Mouse (Mus musculus): ENCODE data around the gene Gpr182.
"Not testable (repeated sequence)": the region's sequence is repeated elsewhere in the genome, so short reads cannot be mapped to it uniquely, and the experiment has no call there.

Gene Gpr182

DNA sequence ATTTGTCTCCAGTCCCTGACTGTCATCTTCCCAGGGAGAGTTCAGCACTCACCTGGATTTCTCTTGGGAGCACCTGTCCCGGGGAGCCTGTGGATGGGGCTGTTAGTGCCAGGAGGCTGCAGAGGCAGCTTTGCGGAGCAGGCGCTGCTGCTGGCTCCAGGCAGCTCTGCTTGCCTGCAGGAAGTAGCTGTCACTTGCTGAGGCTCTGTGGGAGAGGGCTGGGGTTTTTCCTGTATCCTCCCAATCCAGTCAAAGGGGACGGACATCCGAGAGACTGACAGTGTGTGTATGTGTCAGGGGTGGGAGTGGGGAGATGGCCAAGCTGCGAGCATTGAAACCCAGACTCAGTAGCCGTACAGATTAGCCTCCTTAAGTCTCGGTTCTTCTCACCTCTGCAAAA, at the start of gene Gpr182:
Gpr182 (minus strand) TSS at position 185 of the 400 bp plus-strand sequence.
- no peak for DNase-seq (ENCODE audit: low spot score)

DNA sequence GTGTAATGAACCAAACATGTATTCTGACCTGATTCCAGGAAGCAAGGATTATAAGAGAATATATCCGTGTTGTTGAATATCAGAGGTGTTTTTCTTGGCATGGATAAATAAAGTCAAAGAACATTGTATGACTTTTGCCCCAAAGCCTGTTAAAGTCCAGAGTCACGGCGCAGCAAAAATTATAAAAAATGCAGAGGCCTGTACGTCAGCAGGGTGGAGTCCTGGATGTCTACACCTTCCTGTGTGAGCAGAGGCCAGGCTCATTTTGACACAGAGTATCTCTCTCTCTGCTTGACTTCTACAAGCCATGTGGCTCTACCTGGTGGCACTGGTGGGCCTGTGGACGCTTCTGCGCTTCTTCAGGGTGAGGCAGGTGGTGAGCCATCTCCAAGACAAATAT, 49.4 kb upstream of the Gpr182 start, which contains the start of gene Rdh16:
Rdh16 (plus strand) TSS at position 262 of the 400 bp plus-strand sequence.
- no peak for DNase-seq (ENCODE audit: low spot score)

DNA sequence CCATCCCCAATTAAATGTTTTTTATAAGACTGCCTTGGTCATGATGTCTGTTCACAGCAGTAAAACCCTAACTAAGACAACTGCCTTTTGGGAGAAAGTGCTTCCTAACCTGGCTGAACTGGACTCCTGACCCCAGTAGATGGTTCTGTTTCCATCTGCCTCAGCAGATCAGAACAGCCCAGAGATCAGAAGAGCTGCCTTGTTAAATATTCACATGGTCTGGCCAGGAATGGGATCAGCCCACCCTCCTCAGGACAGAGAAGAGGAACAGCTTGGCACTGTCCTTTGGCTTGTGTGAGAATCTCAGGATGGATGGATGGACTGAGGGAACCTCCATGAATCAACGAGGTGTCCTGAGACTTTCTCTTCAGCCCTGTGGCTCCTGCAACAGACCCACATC, 47.8 kb upstream of the Gpr182 start:
- no peak for DNase-seq (ENCODE audit: low spot score)

DNA sequence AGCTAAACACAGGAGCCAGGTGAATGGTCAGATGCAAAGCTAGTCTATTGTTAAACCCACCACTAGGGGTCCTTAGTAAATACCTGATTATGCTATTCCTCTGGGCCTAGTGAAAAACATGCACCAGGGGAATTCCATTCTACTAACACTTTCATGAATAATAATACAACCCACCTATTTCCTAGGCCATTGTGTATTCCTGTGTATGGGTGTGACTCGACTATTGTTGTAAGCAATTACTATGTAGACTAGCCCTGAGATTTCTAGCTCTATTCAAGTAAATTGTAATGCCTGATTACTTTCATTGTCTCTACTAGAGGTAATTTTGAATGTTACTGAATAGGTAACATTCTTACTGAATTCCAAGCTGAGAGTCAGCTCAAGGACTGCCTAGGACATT, 33.9 kb upstream of the Gpr182 start:
- DNase-seq (ENCODE audit: low spot score), result not testable (repeated sequence)

DNA sequence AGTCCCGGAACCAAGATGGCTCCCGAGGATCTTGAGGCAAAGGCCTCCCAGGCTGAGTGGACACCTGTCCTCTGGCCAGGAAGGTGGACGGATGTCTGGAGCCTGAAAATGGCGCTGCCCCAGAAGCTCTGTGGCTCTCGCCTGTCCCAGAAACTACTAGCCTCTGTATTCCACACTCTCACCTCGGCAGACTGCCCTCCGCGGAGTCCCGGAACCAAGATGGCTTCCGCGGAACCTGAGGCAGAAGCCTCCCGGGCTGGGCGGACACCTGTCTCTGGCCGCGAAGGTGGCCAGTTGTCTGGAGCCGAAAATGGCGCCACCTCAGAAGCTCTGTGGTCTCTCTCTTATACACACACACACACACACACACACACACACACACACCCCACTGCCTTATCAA, 30.8 kb upstream of the Gpr182 start:
- not testable (repeated sequence) for DNase-seq (ENCODE audit: low spot score)

DNA sequence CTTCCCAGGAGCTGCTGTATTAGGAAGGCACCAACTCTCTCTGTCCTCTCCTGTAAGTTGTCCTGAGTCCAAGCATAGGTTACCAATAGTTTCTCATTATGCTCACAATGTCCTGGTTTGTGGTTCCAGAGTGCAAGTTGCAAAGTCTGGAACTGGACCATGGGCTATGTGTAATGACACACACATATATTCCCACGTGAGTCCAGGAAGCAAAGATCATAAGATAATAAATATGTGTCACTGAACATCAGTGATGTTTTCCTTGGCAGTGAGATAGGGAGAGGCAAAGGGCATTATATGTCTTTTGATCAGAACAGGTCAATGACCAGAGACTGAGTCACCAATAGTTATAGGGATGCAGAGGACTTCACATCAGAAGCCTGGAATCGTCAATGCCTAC, 24.5 kb upstream of the Gpr182 start, which contains the start of gene Rdh9:
Rdh9 (plus strand) TSS at position 376 of the 400 bp plus-strand sequence.
- no peak for DNase-seq (ENCODE audit: low spot score)

DNA sequence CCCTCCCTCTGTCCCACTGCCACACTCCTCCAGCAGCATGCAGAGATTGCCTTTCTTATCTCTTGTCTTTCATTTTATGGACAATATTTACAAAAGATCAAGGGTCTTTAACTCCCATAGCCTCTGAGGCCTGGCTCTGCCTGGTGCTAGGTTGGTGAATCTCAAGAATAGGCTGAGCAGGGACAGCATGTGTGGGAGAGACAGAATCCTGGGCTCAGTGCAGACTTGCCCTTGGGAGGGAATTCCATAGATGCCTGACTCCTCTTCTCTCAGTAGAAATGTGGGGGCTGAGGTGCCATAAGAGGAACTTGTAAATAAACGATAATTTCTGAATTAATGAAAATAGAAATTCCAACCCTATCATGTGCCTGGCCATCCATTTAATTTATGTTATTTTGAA, 15.0 kb upstream of the Gpr182 start:
- no peak for DNase-seq (ENCODE audit: low spot score)

DNA sequence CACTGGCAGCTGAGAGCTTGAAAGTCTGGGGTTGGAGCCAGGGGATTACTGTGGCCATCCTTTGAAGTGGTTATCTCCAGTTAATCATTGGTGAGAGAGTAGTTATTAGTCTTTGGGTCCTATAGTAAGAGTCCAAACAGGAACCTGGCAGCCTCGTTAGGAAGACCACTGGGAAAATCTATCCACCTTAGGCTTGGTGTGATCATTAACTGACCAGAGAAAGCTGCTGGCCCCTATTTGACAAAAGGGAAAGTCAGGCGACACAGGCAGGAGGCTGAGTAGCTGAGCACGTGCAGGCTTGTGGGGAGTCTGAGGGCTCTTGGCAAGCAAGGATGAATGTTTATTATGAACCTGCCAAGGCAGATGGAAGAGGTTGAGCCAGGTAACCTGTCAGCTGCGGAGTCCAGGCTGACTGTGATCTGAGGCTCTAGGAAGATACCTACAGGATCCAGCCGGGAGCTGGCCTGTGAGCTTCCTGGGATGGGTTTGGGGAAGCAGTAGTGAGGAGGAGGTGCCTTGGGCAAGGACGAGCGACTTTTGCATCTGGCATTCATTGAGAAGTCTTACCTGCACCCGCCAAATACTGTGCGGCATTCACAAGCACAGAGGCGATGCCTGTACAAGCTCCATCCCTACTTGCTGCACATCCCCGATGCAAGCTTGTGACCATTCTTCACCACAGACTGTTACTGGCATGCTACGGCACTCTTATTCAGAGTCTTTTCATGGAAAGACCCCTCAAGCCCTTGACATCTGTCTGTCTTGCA, 12.6 kb upstream of the Gpr182 start:
- DNase-seq (ENCODE audit: low spot score), result no peak

DNA sequence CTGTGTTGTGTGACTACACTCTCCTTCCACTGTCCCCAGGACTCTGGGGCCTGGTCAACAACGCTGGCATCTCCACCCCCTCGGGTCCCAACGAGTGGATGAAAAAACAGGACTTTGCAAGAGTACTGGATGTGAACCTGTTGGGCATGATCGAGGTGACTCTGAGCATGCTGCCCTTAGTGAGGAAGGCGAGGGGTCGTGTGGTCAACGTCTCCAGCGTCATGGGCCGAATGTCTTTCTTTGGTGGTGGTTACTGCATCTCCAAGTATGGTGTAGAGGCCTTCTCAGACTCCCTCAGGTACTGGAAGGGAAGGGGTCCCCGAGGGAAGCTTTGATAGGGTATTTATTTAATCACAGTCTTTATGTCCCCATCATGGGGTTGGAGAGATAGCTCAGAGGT, 11.4 kb upstream of the Gpr182 start:
- not testable (repeated sequence) for DNase-seq (ENCODE audit: low spot score)

DNA sequence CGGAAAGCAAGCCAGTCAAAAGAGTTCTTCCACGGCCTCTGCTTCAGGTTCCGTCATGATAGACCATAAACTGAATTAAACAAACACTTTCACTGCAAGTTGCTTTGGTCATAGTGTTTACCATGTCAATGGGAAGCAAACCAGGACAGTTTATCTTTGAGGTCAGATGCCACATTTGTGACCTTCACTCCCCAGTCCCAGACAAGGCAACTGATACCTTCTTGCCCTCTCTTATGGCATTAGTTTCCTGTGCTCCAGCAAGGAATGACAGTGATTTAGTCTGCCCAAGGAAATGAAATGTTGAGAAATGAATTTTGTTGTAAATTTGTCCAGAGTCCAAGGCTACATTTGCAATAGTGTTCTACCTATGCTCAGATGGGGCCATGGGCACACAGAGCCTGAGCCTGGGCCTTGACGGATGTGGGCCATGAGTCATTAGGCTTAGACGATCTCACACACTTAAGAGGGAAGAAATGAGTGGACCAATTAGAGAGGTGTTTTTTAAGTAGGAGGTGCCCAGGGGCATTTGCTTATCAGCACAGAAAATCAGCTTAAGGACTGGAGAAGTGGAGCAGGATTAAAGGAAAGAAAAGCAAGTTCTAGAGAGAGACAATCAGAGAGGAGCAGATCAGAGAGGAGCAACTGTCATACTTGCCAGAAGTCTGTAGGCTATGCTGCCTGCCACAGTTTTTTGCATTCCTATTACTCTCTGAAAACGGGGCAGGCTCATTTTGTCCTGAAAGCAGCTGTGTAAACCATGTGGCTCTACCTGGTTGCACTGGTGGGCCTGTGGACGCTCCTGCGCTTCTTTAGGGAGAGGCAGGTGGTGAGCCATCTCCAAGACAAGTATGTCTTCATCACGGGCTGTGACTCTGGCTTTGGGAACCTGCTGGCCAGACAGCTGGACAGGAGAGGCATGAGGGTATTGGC, 7.9 kb upstream of the Gpr182 start, which contains the start of the genes Rdh1 and Rdh16f1:
Rdh1 (plus strand) TSS at position 541 of the 930 bp plus-strand sequence.
Rdh16f1 (plus strand) TSS at position 607 of the 930 bp plus-strand sequence.
- no peak for DNase-seq (ENCODE audit: low spot score)

DNA sequence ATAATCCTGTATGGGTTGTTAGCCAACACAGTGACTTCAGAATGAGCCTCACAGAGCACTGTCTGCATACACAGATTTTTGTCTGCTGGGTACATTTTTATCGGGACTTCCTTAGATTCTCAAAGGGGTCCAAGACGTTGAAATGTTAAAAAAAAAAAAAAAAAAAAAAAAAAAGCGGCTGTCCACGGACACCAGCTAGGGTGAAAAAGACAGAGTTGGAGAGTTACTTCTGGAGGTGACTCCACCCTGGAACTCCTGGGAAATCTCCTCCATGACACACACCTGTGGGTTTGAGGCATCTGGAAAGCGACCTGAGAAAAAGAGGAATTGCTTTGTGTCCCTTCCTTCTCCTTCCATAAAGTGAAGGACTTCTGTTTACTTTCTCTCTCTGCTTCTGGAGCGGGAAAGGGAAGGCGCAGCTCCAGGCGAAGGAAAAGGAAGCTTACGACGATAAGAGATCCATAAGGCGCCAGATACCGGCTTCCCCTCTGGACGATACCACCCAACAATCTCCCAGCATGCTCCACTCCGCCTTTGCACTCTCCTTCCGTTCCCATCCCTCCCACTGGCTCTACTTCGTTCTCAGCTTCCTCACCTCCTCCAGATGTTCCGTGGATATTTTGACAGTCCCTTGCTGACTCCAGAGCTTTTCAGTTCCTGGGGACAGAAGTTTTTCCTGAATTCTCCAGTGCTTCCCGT, 4.4 kb upstream of the Gpr182 start:
- DNase-seq (ENCODE audit: low spot score), result no peak

DNA sequence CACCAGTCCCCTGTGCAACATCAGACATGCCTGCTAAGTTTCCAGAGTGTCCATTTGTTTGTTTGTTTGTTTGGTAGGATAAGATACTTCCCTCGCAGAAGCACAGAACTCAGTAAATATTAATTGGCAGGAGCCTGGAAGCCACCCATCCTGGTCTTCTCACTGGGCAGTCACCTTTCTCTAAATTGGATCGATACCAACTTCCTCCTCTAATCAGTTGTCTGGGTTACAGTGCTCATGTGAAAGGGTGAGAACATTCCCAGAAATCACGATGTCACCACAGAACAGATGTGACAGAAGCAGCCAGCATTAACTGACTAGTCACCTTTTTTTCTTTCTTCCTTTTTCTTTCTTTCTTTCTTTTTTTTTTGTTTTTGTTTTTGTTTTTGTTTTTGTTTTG, 3.7 kb upstream of the Gpr182 start:
- DNase-seq (ENCODE audit: low spot score), result no peak

DNA sequence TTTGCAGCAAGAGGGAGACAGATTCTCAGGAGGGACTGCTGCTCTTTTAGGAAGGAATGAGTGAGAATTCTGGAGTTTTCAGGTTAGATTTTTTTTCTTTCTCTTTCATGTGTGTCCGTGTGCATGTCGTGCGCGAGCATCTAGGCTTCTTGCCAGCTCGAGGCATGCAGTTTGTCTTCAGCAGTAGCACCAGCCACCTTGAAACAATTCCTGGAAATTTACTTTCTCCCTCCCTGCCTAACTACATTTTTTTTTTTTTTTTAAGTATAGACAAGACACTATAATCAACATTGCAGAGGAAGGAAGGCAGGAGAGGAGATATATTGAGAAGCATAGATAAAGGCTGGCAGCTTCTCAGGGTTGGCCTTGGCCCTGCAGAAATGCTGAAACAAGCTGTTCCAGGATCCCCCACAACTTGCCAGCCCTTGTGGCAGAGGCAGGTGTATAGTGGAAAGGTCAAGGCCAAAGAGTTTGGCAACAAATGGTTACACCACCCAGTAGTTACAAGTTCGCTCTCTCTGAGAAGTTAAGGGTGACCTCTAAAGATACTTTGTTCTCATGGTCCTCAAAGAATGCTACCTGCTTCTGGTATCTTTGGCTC, 3.1 kb upstream of the Gpr182 start:
- no peak for DNase-seq (ENCODE audit: low spot score)

DNA sequence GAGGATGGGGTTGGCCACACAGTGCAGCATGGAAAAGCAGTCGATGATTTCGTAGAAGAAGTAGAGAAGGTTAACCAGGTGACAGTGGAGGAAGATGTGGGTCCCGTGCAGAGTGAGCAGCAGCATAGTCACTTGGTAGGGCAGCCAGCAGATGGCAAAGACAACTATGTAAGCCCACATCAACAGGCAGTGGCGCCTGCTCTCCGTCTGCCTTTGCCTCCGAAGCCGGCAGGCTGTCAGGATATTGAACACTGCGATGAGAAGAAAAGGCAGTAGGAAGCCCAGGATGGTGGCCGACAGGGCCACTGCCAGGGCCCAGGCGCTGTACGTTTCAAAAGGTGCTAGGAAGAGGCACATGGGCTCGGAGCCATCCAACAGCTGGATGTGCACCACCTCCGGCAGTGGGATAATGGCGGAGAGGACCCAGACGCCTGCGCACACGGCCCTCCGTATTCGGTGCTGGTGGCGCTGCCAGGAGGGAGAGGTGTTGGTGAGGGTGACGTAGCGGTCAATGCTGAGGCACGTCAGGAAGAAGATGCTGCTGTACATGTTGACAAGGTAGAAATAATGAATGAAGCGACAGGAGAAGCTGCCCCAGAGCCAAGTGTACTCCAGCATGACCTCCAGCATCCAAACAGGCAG, 1.3 kb downstream of the Gpr182 start:
- DNase-seq (ENCODE audit: low spot score), result no peak

DNA sequence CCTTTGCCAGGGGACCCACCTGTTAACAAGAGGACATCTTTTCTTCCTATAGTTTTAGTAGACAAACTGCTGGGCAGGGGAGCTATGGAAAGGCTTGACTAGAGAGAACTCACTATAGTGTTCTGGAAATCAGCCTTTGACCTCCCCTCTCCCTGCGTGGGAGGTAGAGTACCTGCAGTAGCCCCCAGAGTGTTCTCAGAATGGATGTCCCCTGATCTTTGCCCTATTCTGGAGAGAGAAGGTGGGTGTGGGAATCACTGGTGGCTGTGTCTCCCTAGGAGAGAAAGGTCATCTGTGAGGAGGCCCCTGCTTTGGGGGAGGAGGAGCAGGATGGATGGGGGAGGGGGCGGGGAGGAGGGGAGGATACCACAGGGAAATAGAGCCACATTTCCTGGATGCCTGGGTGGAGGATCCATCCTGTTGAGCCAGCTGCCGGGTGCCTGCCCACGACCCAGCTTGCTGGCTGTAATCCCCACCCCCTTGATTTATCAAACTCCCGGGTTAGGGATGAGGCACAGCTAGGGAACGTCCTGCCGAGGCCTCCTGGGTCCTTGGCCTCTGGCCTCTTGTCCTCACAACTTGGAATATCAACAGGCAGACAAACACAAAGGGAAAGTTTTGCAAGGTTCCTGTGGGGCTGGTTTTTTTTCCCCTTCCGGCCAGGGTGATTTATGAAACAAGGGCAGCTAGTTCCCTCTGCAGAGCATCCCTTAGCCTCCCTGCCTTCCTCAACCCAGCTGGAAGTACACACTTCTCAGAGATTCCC, 2.5 kb downstream of the Gpr182 start:
- no peak for DNase-seq (ENCODE audit: low spot score)

DNA sequence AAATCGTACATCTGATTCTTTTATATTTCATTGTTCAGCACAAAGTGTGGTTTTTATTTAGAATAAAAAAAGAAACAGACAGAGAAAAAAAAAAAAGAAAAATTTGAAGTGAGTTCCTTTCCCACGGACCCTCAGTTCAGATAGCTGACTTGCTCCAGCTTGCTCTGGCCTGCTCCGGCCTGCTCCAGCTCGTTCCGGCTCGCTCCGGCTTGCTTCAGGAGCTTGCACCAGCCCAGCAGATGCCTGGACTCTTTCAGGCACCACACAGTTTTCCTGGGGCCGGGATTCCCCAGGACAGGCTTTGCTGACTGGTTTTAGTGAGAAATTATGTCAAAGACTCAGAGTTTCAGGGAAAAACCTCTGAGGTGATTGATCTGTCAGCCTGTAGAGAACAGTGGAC, 4.3 kb downstream of the Gpr182 start:
- no peak for DNase-seq (ENCODE audit: low spot score)

DNA sequence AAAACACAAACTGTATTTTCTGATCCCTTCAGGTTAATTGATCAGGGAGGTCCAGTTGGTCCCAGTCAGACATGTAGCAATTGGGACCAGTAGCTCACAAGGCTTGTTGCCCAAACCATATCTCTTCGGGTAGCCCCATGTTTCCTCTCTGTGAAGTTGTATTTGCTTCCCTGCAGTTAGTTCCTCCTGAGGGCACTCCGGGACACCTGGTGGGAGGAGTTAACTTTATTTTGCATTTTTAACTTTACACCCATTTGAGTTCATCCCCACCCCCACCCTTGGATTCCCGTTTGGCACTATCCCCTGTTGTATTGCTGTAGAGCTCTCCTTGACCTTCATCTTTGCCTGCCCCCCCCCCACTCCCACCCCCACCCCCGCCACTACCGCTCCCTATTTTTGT, 5.6 kb downstream of the Gpr182 start:
- DNase-seq (ENCODE audit: low spot score), result no peak

DNA sequence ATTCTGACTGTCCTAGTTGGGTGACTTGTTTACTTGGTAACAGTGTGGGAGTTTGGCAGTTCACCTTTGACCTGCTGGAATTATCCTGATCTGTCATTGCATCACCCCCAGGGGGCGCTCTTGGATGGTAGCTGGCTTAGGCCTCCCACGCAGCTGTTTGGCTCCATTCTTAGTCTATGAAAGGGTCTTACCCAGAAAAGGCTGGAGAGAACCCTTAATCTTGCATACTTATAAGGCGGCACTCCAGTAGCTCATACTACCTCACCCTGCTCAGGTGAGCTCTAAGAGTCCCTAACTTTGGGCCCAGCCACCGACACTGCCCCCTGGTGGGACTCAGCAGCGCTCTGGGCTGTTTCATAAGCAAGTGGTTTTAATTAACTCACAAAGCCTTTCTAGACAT, 6.9 kb downstream of the Gpr182 start:
- peak; percentile 32 for DNase-seq (ENCODE audit: low spot score)

DNA sequence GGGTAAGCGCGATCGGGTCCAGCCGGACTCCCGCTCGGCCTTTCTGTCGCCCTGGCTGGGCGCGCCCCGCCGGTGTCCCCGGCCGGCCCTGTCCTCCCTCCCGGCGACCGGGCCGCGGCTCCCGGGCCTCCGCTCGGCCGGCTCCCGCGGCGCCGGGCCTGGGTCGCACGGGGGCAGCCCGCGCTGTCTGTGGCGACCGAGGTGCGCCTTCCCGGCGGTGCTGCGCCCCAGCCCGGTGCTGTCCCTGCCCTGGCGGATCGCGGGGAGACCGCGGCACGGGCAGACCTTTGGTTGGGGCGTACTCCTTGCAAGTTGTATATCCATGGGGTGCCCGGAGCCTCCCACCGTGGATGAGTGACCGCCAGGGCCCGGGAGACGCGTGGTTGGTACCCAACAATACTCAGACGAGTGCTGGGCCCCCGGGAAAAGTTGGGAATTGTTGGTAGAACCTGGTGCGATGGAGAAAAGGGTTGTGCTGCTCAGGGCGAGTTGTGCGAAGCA, 11.8 kb downstream of the Gpr182 start:
- peak; percentile 21 for DNase-seq (ENCODE audit: low spot score)

DNA sequence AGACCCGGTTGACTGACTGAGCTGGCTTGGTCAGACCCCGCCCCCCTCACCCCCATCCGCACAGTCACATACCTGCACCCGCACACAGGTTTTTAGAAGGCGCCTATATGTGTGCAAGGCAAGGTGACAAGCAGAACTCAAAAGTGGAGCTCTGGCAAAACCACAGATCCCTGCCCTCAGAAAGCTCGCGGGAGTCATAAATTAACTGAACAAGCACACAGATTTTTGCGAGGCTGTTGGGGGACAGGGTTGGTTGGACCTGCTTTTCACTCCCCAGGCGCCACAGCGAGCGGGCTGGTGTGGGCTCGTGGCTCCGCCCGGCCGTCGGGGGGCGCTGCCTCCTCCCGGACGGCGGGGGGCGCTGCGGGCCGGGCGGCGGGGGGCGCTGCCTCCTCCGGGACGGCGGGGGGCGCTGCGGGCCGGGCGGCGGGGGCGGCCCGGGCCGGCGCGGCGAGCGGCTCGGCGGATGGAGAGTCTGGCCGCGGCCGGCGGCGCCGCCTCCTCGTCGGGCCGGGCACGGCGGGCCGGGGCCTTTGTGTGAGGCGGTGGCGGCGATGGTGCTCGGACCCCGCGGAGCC, 12.4 kb downstream of the Gpr182 start, which contains the start of gene Zbtb39:
Zbtb39 (plus strand) TSS at position 456 of the 578 bp plus-strand sequence.
- DNase-seq (ENCODE audit: low spot score), result peak; percentile 68
